Mouse (Mus musculus) erythroblast, embryonic 14.5 days (primary cell): Measurements from ENCODE around the gene Trak1.

Experiments
- GATA1 ChIP-seq: IDR thresholded peaks from 2 replicates; pipeline ENCODE4 v1.6.1; 2012; ENCODE audit warnings: low read length, inconsistent platforms, mixed read lengths
- TAL1 ChIP-seq: IDR thresholded peaks from 3 replicates; pipeline ENCODE4 v1.6.1; 2012; ENCODE audit warnings: low read length, inconsistent platforms, mixed read lengths

DNA sequence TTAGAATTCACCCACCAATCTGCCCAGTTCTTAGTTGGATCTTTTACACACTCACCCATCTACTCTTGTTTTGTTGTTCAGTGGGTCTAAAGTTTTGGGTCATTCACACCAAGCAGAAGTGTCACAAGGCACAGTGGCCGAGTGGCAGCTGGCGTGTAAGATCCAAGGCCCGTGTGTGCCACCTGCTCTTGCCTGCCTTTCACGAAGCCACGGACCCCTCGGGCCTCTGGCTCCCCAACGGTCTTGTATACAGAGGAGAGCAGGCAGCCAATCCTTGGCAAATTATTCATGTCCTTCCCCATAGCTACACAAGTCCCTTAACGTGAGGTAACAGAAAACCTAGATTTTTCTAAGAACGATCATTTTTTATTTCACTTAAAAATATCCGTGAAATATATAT lies 7.2 kb downstream of the Trak1 start:
- TF ChIP-seq GATA1 (no peak), TAL1 (no peak)
